Mouse (Mus musculus): ENCODE measurements at regions not wholly inside any gene's neighbourhood (a gene's known extent, or its start where the extent isn't known, plus 50 kb on each side); places are given as distances from the start of the nearest gene placed in this dataset.

DNA sequence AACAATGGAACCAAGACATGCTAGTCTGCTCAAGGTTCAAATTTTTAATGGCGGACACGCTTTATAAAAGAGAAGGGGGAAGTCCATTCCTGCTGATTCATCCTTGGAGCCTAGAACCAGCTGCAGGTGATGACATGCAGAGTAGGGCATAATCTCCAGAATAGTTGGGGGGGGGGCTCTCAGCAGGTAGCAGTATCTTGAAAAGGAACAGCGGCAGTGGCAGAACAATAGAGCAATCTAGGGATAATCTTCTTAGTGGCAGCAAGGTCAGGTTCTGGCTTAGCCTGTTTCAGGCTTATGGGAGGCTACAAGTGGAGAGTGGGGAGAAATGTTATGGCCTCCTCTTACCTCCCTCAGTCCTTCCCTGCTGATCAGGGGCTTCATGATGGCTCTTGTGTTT, 81.1 kb upstream of the Tas2r134 start:
- TF ChIP-seq POLR2A (IDR thresholded peaks at IDR 0.05; ENCODE audit: borderline replicate concordance, extremely low read depth, insufficient read depth, insufficient read length), result no peak
- Histone ChIP-seq H3K4me3 (replicated peaks; ENCODE audit: low read length) (no peak overlapping the region), H3K36me3 (ENCODE audit: control insufficient read depth, insufficient read depth, low read length) (no peaks in the 10 kb centered on the region), H3K27me3 (ENCODE audit: control insufficient read depth, insufficient read depth, low read length) (no peaks in the 10 kb centered on the region), H3K9me3 (ENCODE audit: control insufficient read depth, low read length) (no peaks in the 10 kb centered on the region), H3K9ac (ENCODE audit: low read depth, low read length, severe bottlenecking) (no peak overlapping the region), H3K4me1 (ENCODE audit: control insufficient read depth, insufficient read depth, low read length) (peaks cover 2% of the 10 kb centered on the region; the same call in 1 of the 2 replicates), H3K4me2 (replicated peaks; ENCODE audit: low read depth, low read length, severe bottlenecking) (no peak overlapping the region), H3K27ac (replicated peaks; ENCODE audit: low read depth, low read length) (no peak overlapping the region)
- DNase-seq (ENCODE audit: low spot score) (no peak), ATAC-seq (ENCODE audit: low FRiP score, low read depth) (no peak)
- WGBS, result 93% methylated on average over 3 of the region's 3 CpGs

DNA sequence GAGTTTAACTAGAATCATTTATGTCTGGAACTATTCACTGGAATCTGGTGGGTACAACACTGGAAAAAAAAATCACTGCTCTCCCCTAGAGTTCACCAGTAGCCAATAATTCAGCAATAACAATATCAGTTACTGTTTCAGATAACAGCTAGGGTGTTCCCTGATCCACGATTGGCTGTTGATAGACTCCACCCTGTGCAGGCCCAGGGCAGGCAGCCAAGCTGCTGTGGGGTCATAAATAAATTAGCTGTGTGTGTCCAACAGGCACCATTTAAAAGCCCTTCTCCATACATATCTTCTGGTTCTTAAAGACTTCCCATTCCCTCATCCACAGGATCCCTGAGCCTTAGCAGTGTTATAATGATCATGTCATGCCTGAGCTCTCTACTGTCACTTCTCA, 83.4 kb upstream of the Tas2r134 start:
- TF ChIP-seq POLR2A (IDR thresholded peaks at IDR 0.05; ENCODE audit: borderline replicate concordance, extremely low read depth, insufficient read depth, insufficient read length), result no peak
- Histone ChIP-seq H3K4me3 (replicated peaks; ENCODE audit: low read length) (no peak overlapping the region), H3K27ac (replicated peaks; ENCODE audit: low read depth, low read length) (no peak overlapping the region), H3K9me3 (ENCODE audit: control insufficient read depth, low read length) (no peaks in the 10 kb centered on the region), H3K36me3 (ENCODE audit: control insufficient read depth, insufficient read depth, low read length) (no peaks in the 10 kb centered on the region), H3K27me3 (ENCODE audit: control insufficient read depth, insufficient read depth, low read length) (no peaks in the 10 kb centered on the region), H3K9ac (ENCODE audit: low read depth, low read length, severe bottlenecking) (no peak overlapping the region), H3K4me2 (replicated peaks; ENCODE audit: low read depth, low read length, severe bottlenecking) (no peak overlapping the region), H3K4me1 (ENCODE audit: control insufficient read depth, insufficient read depth, low read length) (no peaks in the 10 kb centered on the region)
- WGBS, result 68% methylated on average over 1 of the region's 1 CpGs
- ATAC-seq (ENCODE audit: low FRiP score, low read depth), result no peak
- DNase-seq (ENCODE audit: low spot score), result no peak

DNA sequence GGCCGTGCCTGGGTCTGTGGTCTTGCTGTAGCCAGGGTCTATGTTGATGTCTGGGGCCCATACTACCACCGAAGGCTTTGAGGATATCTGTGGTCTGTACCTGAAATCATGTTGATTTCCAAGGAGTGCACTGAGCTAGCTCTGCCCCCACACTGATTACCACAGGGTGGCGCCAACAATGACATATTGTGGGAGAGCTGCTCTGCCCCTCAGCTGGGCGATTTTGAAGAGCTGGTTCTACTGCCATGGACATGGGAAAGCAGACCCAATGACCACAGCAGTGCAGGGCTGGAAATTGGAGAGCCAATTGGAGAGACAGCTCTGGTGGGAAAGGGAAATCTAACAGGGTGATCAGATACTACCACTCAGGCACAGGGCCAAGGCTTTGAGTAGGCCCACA, 85.0 kb upstream of the Tas2r134 start:
- no peaks in the 10 kb centered on the region for H3K9me3 ChIP-seq (ENCODE audit: control insufficient read depth, low read length)
- WGBS, result 77% methylated on average over 4 of the region's 4 CpGs
- H3K4me3 ChIP-seq (replicated peaks; ENCODE audit: low read length), result no peak overlapping the region
- ATAC-seq (ENCODE audit: low FRiP score, low read depth), result no peak
- TF ChIP-seq POLR2A (IDR thresholded peaks at IDR 0.05; ENCODE audit: borderline replicate concordance, extremely low read depth, insufficient read depth, insufficient read length), result no peak
- no peaks in the 10 kb centered on the region for H3K27me3 ChIP-seq (ENCODE audit: control insufficient read depth, insufficient read depth, low read length)
- H3K4me2 ChIP-seq (replicated peaks; ENCODE audit: low read depth, low read length, severe bottlenecking), result no peak overlapping the region
- no peaks in the 10 kb centered on the region for H3K36me3 ChIP-seq (ENCODE audit: control insufficient read depth, insufficient read depth, low read length)
- no peak overlapping the region for H3K9ac ChIP-seq (ENCODE audit: low read depth, low read length, severe bottlenecking)
- no peaks in the 10 kb centered on the region for H3K4me1 ChIP-seq (ENCODE audit: control insufficient read depth, insufficient read depth, low read length)
- no peak for DNase-seq (ENCODE audit: low spot score)
- no peak overlapping the region for H3K27ac ChIP-seq (replicated peaks; ENCODE audit: low read depth, low read length)

DNA sequence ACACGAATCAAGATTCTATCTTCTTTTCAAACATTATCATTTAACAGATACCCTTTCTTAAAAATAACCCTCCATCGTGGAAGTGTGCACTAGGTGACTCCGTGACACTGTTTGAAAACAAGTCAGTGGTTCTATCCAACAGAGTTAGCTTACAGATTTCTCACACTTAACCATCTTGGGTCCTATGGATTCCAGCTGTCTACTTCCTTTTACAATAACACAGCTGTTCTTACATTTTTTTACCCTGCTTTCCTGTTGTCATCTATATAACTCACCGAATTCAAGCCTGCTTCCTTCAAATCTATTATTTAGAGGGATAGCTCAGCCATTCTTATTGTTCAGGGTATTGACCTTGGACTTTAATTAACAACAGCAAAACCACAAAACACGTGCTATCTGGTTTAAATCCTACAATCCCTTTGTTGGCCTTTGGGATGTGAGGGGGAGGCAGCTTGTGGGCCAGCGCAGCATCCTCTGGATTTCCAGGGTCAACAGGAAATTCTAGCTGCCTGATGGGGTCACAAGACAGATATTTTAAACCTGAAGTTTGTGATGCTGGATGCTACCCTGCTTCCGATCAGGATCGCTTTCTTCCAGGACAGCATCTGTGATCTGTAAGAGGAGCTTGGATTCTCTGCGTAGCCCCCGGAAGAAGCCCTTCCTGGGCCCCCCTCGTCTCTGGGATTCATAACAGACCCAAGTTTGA, 94.4 kb upstream of the Tas2r134 start:
- DNase-seq (ENCODE audit: low spot score) (no peak), ATAC-seq (ENCODE audit: low FRiP score, low read depth) (no peak)
- H3K36me3 ChIP-seq (ENCODE audit: control insufficient read depth, insufficient read depth, low read length), result no peaks in the 10 kb centered on the region
- H3K27ac ChIP-seq (replicated peaks; ENCODE audit: low read depth, low read length), result no peak overlapping the region
- 63% methylated on average over 11 of the region's 11 CpGs for WGBS
- H3K9ac ChIP-seq (ENCODE audit: low read depth, low read length, severe bottlenecking), result no peak overlapping the region
- no peak overlapping the region for H3K4me3 ChIP-seq (replicated peaks; ENCODE audit: low read length)
- H3K4me1 ChIP-seq (ENCODE audit: control insufficient read depth, insufficient read depth, low read length), result peaks cover 7% of the 10 kb centered on the region
- TF ChIP-seq POLR2A (IDR thresholded peaks at IDR 0.05; ENCODE audit: borderline replicate concordance, extremely low read depth, insufficient read depth, insufficient read length), result no peak
- no peaks in the 10 kb centered on the region for H3K27me3 ChIP-seq (ENCODE audit: control insufficient read depth, insufficient read depth, low read length)
- no peaks in the 10 kb centered on the region for H3K9me3 ChIP-seq (ENCODE audit: control insufficient read depth, low read length)
- H3K4me2 ChIP-seq (replicated peaks; ENCODE audit: low read depth, low read length, severe bottlenecking), result no peak overlapping the region

DNA sequence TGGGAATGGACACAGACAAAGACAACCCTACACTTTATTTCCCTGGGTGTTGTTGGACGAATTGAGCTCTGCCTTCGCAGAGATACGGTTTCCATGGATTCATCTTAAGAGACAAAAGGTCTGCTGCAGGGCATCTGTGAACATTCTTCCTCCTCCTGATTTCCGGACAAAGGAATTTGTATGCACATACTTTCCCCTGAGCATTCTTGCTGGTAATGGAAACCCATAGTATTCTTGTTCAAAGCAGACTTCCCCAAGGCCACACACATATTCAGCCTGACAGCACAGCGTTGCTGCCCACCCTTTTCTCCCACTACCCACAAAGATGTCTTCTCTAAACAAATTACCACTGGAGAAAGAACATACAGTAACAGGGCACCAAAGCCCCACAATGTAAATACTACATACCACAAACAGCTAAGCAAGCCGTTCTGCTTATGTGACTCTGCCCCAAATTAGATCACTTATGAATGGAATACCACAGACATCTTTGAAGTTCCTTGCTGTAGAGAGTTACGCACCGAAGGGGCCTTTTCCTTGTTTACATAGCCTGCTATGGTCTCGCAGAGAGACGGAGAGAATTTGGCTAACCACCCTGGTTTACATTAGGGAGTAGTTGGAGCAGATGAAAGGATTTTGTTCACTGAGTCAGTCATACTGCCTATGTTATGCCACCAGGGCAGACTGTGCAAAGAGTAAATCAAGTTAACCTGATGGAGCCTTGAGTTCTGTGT, 96.0 kb upstream of the Tas2r134 start:
- Histone ChIP-seq H3K9me3 (ENCODE audit: control insufficient read depth, low read length) (no peaks in the 10 kb centered on the region), H3K4me2 (replicated peaks; ENCODE audit: low read depth, low read length, severe bottlenecking) (no peak overlapping the region), H3K4me3 (replicated peaks; ENCODE audit: low read length) (no peak overlapping the region), H3K27ac (replicated peaks; ENCODE audit: low read depth, low read length) (no peak overlapping the region), H3K4me1 (ENCODE audit: control insufficient read depth, insufficient read depth, low read length) (peaks cover 7% of the 10 kb centered on the region), H3K36me3 (ENCODE audit: control insufficient read depth, insufficient read depth, low read length) (no peaks in the 10 kb centered on the region), H3K27me3 (ENCODE audit: control insufficient read depth, insufficient read depth, low read length) (no peaks in the 10 kb centered on the region), H3K9ac (ENCODE audit: low read depth, low read length, severe bottlenecking) (no peak overlapping the region)
- TF ChIP-seq POLR2A (IDR thresholded peaks at IDR 0.05; ENCODE audit: borderline replicate concordance, extremely low read depth, insufficient read depth, insufficient read length), result no peak
- 39% methylated on average over 10 of the region's 10 CpGs for WGBS
- DNase-seq (ENCODE audit: low spot score), result peak; percentile 7
- ATAC-seq (ENCODE audit: low FRiP score, low read depth), result peak; percentile 44; the same call in 1 of the 2 replicates

Data from limb, embryonic 14.5 days (tissue).